Mouse (Mus musculus) MEL (cell line): ENCODE measurements around the gene Plxnb3. TPM values are rescaled to one million over a fixed set of nuclear protein-coding genes. Genes with fewer than 3 reads are reported as not detected.

Experiments used
- DNase-seq: peaks from one replicate; pipeline ENCODE4 v3.0.0; 2011; ENCODE audit warnings: low read depth, low spot score
- H3K27ac ChIP-seq: 2 replicates; pipeline ENCODE4 v1.5.1; 2012; ENCODE audit warnings: low read depth, mild to moderate bottlenecking, control low read depth, low read length, moderate library complexity; ENCODE audit not compliant: control insufficient read depth
- H3K27me3 ChIP-seq, 2 experiments: fragments of 150-350 bp in 1 of 2; sonication (generic) in 1 of 2; 2 replicates each; pipeline ENCODE4 v1.6.1; 2012; ENCODE audit warnings: low read length in 2 of 2, mild to moderate bottlenecking in 2 of 2, improper control_type of control experiment in 1 of 2, moderate library complexity in 1 of 2; ENCODE audit not compliant: insufficient read depth in 2 of 2, control insufficient read depth in 1 of 2
- H3K36me3 ChIP-seq, 2 experiments: 2 replicates each; pipeline ENCODE4 v1.6.1; 2012 to 2014; ENCODE audit warnings: low read length in 2 of 2, improper control_type of control experiment in 1 of 2, inconsistent platforms in 1 of 2, mild to moderate bottlenecking in 1 of 2; ENCODE audit not compliant: insufficient read depth in 2 of 2, control insufficient read depth in 1 of 2
- H3K4me1 ChIP-seq, 2 experiments: fragments of 150-350 bp in 1 of 2; sonication (generic) in 1 of 2; 2 replicates each; pipeline ENCODE4 v1.6.1; 2012; ENCODE audit warnings: low read length in 2 of 2, improper control_type of control experiment in 1 of 2, mild to moderate bottlenecking in 1 of 2; ENCODE audit not compliant: insufficient read depth in 2 of 2, control insufficient read depth in 1 of 2
- H3K4me3 ChIP-seq, 2 experiments: fragments of 150-350 bp in 1 of 2; sonication (generic) in 1 of 2; 2 replicates each; pipeline ENCODE4 v1.5.1; 2012; ENCODE audit warnings: low read depth in 2 of 2, low read length in 2 of 2, mild to moderate bottlenecking in 2 of 2, moderate library complexity in 2 of 2, control low read depth in 1 of 2, improper control_type of control experiment in 1 of 2; ENCODE audit not compliant: control insufficient read depth in 1 of 2, insufficient read depth in 1 of 2
- H3K79me2 ChIP-seq: 2 replicates; pipeline ENCODE4 v1.6.1; 2012; ENCODE audit warnings: mild to moderate bottlenecking, low read length, moderate library complexity; ENCODE audit not compliant: control insufficient read depth, poor library complexity, insufficient read depth
- H3K9ac ChIP-seq: 2 replicates; pipeline ENCODE4 v1.6.1; 2012; ENCODE audit warnings: low read depth, mild to moderate bottlenecking, control low read depth, low read length, moderate library complexity; ENCODE audit not compliant: control insufficient read depth, poor library complexity, severe bottlenecking
- H3K9me3 ChIP-seq: fragments of 150-350 bp; sonication (generic); replicated peaks from 2 replicates; pipeline ENCODE4 v1.6.1; 2012; ENCODE audit warnings: mild to moderate bottlenecking, low read length, improper control_type of control experiment, moderate library complexity; ENCODE audit not compliant: insufficient read depth
- BHLHE40 ChIP-seq: IDR thresholded peaks from 2 replicates; pipeline ENCODE4 v1.6.1; 2012; ENCODE audit warnings: low read depth, mild to moderate bottlenecking, inconsistent platforms, low read length, improper control_type of control experiment, borderline replicate concordance
- CHD2 ChIP-seq: IDR thresholded peaks from 2 replicates; pipeline ENCODE4 v1.6.1; 2011; ENCODE audit warnings: low read length, improper control_type of control experiment
- CTCF ChIP-seq, 3 experiments: IDR thresholded peaks in 2 of 3; conservative IDR thresholded peaks in 1 of 3; 2 replicates each; pipeline ENCODE4 v1.5.1; 2011 to 2012; ENCODE audit warnings: low read length in 3 of 3, low read depth in 2 of 3, mild to moderate bottlenecking in 2 of 3, improper control_type of control experiment in 1 of 3, inconsistent platforms in 1 of 3, mixed read lengths in 1 of 3, moderate library complexity in 1 of 3; ENCODE audit not compliant: control insufficient read depth in 1 of 3, insufficient read depth in 1 of 3, poor library complexity in 1 of 3, severe bottlenecking in 1 of 3
- E2F4 ChIP-seq: IDR thresholded peaks from 2 replicates; pipeline ENCODE4 v1.6.1; 2011; ENCODE audit warnings: low read depth, low read length, improper control_type of control experiment, borderline replicate concordance
- ELF1 ChIP-seq: IDR thresholded peaks from 2 replicates; pipeline ENCODE4 v1.6.1; 2014; ENCODE audit warnings: low read depth, mild to moderate bottlenecking, inconsistent platforms, low read length, improper control_type of control experiment, moderate library complexity
- EP300 ChIP-seq, 2 experiments: IDR thresholded peaks; 2 replicates each; pipeline ENCODE4 v1.6.1; 2011; ENCODE audit warnings: improper control_type of control experiment in 2 of 2, low read length in 2 of 2, low read depth in 1 of 2, mild to moderate bottlenecking in 1 of 2
- ETS1 ChIP-seq: IDR thresholded peaks from 2 replicates; pipeline ENCODE4 v1.6.1; 2012; ENCODE audit warnings: low read depth, mild to moderate bottlenecking, inconsistent platforms, low read length, improper control_type of control experiment, moderate library complexity
- GATA1 ChIP-seq: IDR thresholded peaks from 2 replicates; pipeline ENCODE4 v1.6.1; 2011; ENCODE audit warnings: low read depth, low read length, improper control_type of control experiment
- HCFC1 ChIP-seq: IDR thresholded peaks from 2 replicates; pipeline ENCODE4 v1.6.1; 2012; ENCODE audit warnings: low read depth, mild to moderate bottlenecking, inconsistent platforms, low read length, improper control_type of control experiment, moderate library complexity
- KAT2A ChIP-seq: conservative IDR thresholded peaks from 2 replicates; pipeline ENCODE4 v1.6.1; 2012; ENCODE audit warnings: low read depth, low read length, improper control_type of control experiment, inconsistent platforms
- MAX ChIP-seq: IDR thresholded peaks from 2 replicates; pipeline ENCODE4 v1.6.1; 2011; ENCODE audit warnings: low read length, improper control_type of control experiment
- MAZ ChIP-seq: IDR thresholded peaks from 2 replicates; pipeline ENCODE4 v1.6.1; 2012; ENCODE audit warnings: low read depth, mild to moderate bottlenecking, inconsistent platforms, low read length, improper control_type of control experiment
- MEF2A ChIP-seq: IDR thresholded peaks from 2 replicates; pipeline ENCODE4 v1.6.1; 2014; ENCODE audit warnings: low read depth, mild to moderate bottlenecking, inconsistent platforms, low read length, improper control_type of control experiment; ENCODE audit not compliant: poor library complexity, insufficient replicate concordance, severe bottlenecking; ENCODE audit errors: extremely low read depth
- MXI1 ChIP-seq: IDR thresholded peaks from 2 replicates; pipeline ENCODE4 v1.6.1; 2011; ENCODE audit warnings: mild to moderate bottlenecking, low read depth, low read length, improper control_type of control experiment
- MYB ChIP-seq: IDR thresholded peaks from 2 replicates; pipeline ENCODE4 v1.6.1; 2011; ENCODE audit warnings: mild to moderate bottlenecking, low read depth, low read length, improper control_type of control experiment
- MYC ChIP-seq: IDR thresholded peaks from 2 replicates; pipeline ENCODE4 v1.6.1; 2011; ENCODE audit warnings: low read depth, mild to moderate bottlenecking, low read length, improper control_type of control experiment, moderate library complexity
- NELFE ChIP-seq: IDR thresholded peaks from 2 replicates; pipeline ENCODE4 v1.6.1; 2011; ENCODE audit warnings: low read depth, low read length, improper control_type of control experiment
- NRF1 ChIP-seq: IDR thresholded peaks from 2 replicates; pipeline ENCODE4 v1.6.1; 2014; ENCODE audit warnings: low read depth, mild to moderate bottlenecking, inconsistent platforms, low read length, improper control_type of control experiment, moderate library complexity; ENCODE audit not compliant: poor library complexity, insufficient read depth, severe bottlenecking
- POLR2AphosphoS2 ChIP-seq: IDR thresholded peaks from 2 replicates; pipeline ENCODE4 v1.6.1; 2011; ENCODE audit warnings: low read length, improper control_type of control experiment
- RAD21 ChIP-seq: IDR thresholded peaks from 2 replicates; pipeline ENCODE4 v1.6.1; 2011; ENCODE audit warnings: mild to moderate bottlenecking, low read depth, low read length, improper control_type of control experiment
- RCOR1 ChIP-seq: IDR thresholded peaks from 2 replicates; pipeline ENCODE4 v1.6.1; 2012; ENCODE audit warnings: low read depth, mild to moderate bottlenecking, inconsistent platforms, low read length, improper control_type of control experiment
- SMC3 ChIP-seq: IDR thresholded peaks from 2 replicates; pipeline ENCODE4 v1.6.1; 2011; ENCODE audit warnings: low read depth, low read length, improper control_type of control experiment
- TAL1 ChIP-seq: IDR thresholded peaks from 2 replicates; pipeline ENCODE4 v1.6.1; 2012; ENCODE audit warnings: mild to moderate bottlenecking, inconsistent platforms, low read length, moderate library complexity, mixed read lengths
- TBP ChIP-seq: IDR thresholded peaks from 2 replicates; pipeline ENCODE4 v1.8.0; 2011; ENCODE audit warnings: low read depth, low read length, improper control_type of control experiment
- TCF12 ChIP-seq: IDR thresholded peaks from 2 replicates; pipeline ENCODE4 v1.6.1; 2014; ENCODE audit warnings: low read depth, mild to moderate bottlenecking, inconsistent platforms, low read length, improper control_type of control experiment, moderate library complexity
- UBTF ChIP-seq: IDR thresholded peaks from 2 replicates; pipeline ENCODE4 v1.6.1; 2012; ENCODE audit warnings: low read depth, mild to moderate bottlenecking, inconsistent platforms, low read length, improper control_type of control experiment, moderate library complexity, borderline replicate concordance; ENCODE audit not compliant: insufficient read depth
- USF2 ChIP-seq, 2 experiments: IDR thresholded peaks; 2 replicates each; pipeline ENCODE4 v1.6.1; 2011 to 2012; ENCODE audit warnings: improper control_type of control experiment in 2 of 2, low read length in 2 of 2, borderline replicate concordance in 1 of 2, inconsistent platforms in 1 of 2, low read depth in 1 of 2, mild to moderate bottlenecking in 1 of 2; ENCODE audit not compliant: insufficient read depth in 1 of 2
- ZKSCAN1 ChIP-seq: IDR thresholded peaks from 2 replicates; pipeline ENCODE4 v1.6.1; 2012; ENCODE audit warnings: low read depth, mild to moderate bottlenecking, inconsistent platforms, low read length, improper control_type of control experiment, moderate library complexity
- polyA plus RNA-seq, 2 experiments: library from polyadenylated mRNA; stranded (reverse) in 1 of 2; unstranded in 1 of 2; fragments of >175 nt in 1 of 2; fragments of >200 nt in 1 of 2; gene quantifications; 2 replicates each; pipeline versions ENCODE4 v1.2.1 to v1.2.4; 2012; ENCODE audit warnings: low replicate concordance in 2 of 2, low read depth in 1 of 2; ENCODE audit not compliant: insufficient read length in 2 of 2, insufficient read depth in 1 of 2, missing spikeins in 1 of 2
- total RNA-seq: library from RNA; depleted of rRNA; stranded (reverse); fragments of 300-350 nt; gene quantifications from 2 replicates; pipeline ENCODE4 v1.2.3, GENCODE M21; 2012

Gene Plxnb3
- total and polyA plus RNA-seq, 3 experiments: 0.10 TPM; not detected in 2

DNA sequence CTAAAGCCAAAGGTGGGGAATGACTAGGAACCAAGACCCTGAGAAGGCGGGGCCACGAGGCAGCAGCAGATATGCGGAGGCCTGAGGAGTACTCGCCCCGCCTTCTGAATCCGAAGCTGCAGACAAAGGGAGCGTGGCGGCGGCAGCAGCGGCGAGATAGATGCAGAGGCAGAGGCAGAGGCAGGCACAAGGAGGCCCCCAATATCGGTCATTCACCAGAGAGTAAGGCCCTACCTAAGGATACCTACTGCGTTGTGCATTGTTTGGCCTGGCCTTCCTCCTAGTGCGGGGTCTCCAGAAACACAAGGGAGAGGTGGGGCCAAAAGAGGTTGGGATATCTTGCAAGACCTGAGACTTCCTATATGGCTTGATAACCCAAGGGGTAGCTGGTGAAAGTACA is 58.2 kb downstream of the Plxnb3 start:
- H3K9ac ChIP-seq: no peak overlapping the region
- H3K9me3 ChIP-seq: no peaks in the 10 kb centered on the region
- peaks cover 0 to 11% of the 10 kb centered on the region in 2 experiments; a peak in 2 of 4 replicates for H3K36me3 ChIP-seq
- no peaks in the 10 kb centered on the region for H3K27me3 ChIP-seq
- no peak overlapping the region for H3K4me3 ChIP-seq
- DNase-seq: no peak
- no peak overlapping the region for H3K27ac ChIP-seq
- H3K4me1 ChIP-seq: peaks cover 2 to 13% of the 10 kb centered on the region in 2 experiments; a peak in 3 of 4 replicates
- TF ChIP-seq EP300 (IDR thresholded peaks at IDR 0.05; ENCODE audit: low read depth in 1 of 2, low read length in 2 of 2): no peak
- no peak for TF ChIP-seq GATA1
- TF ChIP-seq TBP: no peak
- no peak for TF ChIP-seq MYC
- TF ChIP-seq TAL1: no peak
- no peak for TF ChIP-seq NELFE
- no peak for TF ChIP-seq TCF12
- no peak for TF ChIP-seq MXI1
- no peak for TF ChIP-seq MAX
- TF ChIP-seq USF2 (IDR thresholded peaks at IDR 0.05; ENCODE audit: borderline replicate concordance in 1 of 2, insufficient read depth in 1 of 2, low read depth in 1 of 2, low read length in 2 of 2): no peak
- no peak for TF ChIP-seq RCOR1
- no peak for TF ChIP-seq CHD2
- no peak for TF ChIP-seq UBTF
- TF ChIP-seq ELF1: no peak
- no peak for TF ChIP-seq MEF2A
- TF ChIP-seq MAZ: no peak
- TF ChIP-seq POLR2AphosphoS2: no peak
- TF ChIP-seq MYB: no peak
- no peak for TF ChIP-seq NRF1
- TF ChIP-seq ZKSCAN1: no peak
- no peaks in the 10 kb centered on the region for H3K79me2 ChIP-seq

DNA sequence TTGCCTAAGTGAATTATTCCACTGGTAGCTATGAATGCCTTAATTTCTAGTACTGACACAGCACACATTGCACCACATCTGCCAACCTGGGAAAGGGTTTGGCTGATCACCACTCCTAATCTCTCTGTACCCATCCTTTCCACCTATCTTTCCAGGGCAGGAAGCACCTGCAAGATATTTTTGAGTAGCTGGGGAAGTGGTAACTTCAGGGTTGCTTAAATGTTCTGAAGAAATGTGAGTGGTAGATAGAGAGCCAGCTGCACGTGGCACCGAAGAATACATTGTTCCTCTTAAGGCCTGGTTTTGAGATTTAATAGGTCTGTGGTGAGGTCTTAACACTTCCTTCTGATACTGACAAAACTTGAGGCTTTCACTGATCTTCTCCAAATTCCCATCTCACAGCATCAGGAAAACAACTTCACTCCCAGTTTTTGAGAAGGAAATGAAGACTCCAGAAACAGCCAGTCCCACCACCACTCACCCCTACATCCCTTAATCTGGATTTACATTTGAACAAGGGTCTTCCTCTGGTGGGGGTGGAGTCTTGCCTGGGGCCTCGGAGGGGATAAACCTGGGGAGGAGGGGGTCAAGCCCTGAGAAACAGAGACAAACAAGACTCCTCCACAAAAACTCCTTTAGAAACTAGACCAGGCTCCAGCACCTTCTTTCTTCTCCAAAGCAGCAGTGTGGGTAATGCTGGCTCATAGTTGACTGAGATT is 59.9 kb downstream of the Plxnb3 start:
- DNase-seq: peak; percentile 69
- H3K9ac ChIP-seq: no peak overlapping the region
- H3K27ac ChIP-seq: no peak overlapping the region
- TF ChIP-seq ETS1 (peak; percentile 75), MEF2A (peak; percentile 46; the same call in 1 of the 2 replicates), RCOR1 (peak; percentile 69), ZKSCAN1 (no peak), HCFC1 (no peak), NELFE (no peak), CTCF (IDR thresholded peaks at IDR 0.05 in 2 of 3, conservative IDR thresholded peaks at IDR 0.05 in 1 of 3; ENCODE audit: control insufficient read depth in 1 of 3, insufficient read depth in 1 of 3, low read depth in 2 of 3, low read length in 3 of 3, poor library complexity in 1 of 3, severe bottlenecking in 1 of 3) (no peak), EP300 (IDR thresholded peaks at IDR 0.05; ENCODE audit: low read depth in 1 of 2, low read length in 2 of 2) (peak; percentile 76 to 87), SMC3 (no peak), BHLHE40 (peak; percentile 95), ELF1 (no peak), E2F4 (no peak), GATA1 (peak; percentile 71), MYC (peak; percentile 73; the same call in 1 of the 2 replicates), MAX (peak; percentile 83), KAT2A (no peak), RAD21 (no peak), USF2 (IDR thresholded peaks at IDR 0.05; ENCODE audit: borderline replicate concordance in 1 of 2, insufficient read depth in 1 of 2, low read depth in 1 of 2, low read length in 2 of 2) (no peak), CHD2 (no peak), TAL1 (peak; percentile 82), NRF1 (no peak)

More for the DNA sequence above, 59.9 kb downstream of the Plxnb3 start:
- H3K4me1 ChIP-seq: peaks cover 2 to 13% of the 10 kb centered on the region in 2 experiments; a peak in 3 of 4 replicates
- H3K27me3 ChIP-seq: no peaks in the 10 kb centered on the region
- H3K79me2 ChIP-seq: no peaks in the 10 kb centered on the region
- H3K4me3 ChIP-seq: no peak overlapping the region
- H3K36me3 ChIP-seq: peaks cover 0 to 11% of the 10 kb centered on the region in 2 experiments; a peak in 2 of 4 replicates
- H3K9me3 ChIP-seq: no peaks in the 10 kb centered on the region
